ENCODE assay signal across 9 mouse cellular contexts in the genomic region with DNA sequence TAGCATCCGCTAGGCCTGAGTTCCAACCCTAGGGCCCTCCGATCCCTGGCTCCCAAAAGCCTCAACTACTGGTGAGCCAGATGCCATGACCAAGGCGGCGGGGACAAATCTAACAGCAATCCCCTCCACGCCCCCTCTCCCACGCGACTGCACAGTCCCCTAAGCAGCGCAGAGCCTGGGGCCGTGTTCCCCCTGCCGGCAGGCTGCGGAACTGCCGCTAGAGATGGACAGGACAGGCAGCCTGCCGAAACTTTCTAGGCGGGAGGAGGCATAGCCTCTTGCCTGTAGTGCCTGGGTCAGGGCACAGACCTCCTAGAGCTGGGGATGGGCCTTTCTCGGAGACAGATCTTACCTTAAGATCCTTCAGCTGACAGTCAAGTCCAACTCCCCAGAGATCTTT. TPM values are rescaled to one million over a fixed set of nuclear protein-coding genes. Genes with fewer than 3 reads are reported as not detected.
DNase-seq lines count a peak whose midpoint lies in the region; ATAC-seq and TF ChIP-seq lines count a peak whose summit lies in the region.
"Had no signal": no experiment of that assay in that cellular context is flagged by ENCODE, and none has a peak within 500 bp of the region (broad histone marks: within the 10 kb centered on the region; RNA-seq: fewer than 3 reads in every experiment).

No protein-coding gene starts in this region.

- no peak for ATAC-seq in kidney, embryonic 15.5 days (replicated peaks; ENCODE audit: low FRiP score)
- peak; percentile 59 for ATAC-seq in forebrain, embryonic 14.5 days
- ATAC-seq in neural tube, embryonic 14.5 days (ENCODE audit: low read depth): peak; percentile 51; the same call in 1 of the 2 replicates

- no peak overlapping the region for H3K9ac ChIP-seq in kidney, embryonic 15.5 days
- H3K9ac ChIP-seq in ES-Bruce4 (ENCODE audit: low read depth, poor library complexity, severe bottlenecking): no peak overlapping the region
- no peak overlapping the region for H3K9ac ChIP-seq in forebrain, embryonic 14.5 days (ENCODE audit: low read length)
- no peak overlapping the region for H3K9ac ChIP-seq in neural tube, embryonic 14.5 days (replicated peaks; ENCODE audit: low read depth, low read length)

- H3K4me3 ChIP-seq in kidney, embryonic 15.5 days (replicated peaks): no peak overlapping the region
- H3K4me3 ChIP-seq in ES-Bruce4 (ENCODE audit: low read depth, low read length): no peak overlapping the region
- no peak overlapping the region for H3K4me3 ChIP-seq in bone marrow macrophage, adult 2 months (ENCODE audit: insufficient read depth, low read length)
- H3K4me3 ChIP-seq in forebrain, embryonic 14.5 days (ENCODE audit: low read depth, low read length): no peak overlapping the region
- H3K4me3 ChIP-seq in limb, embryonic 10.5 days: no peak overlapping the region
- no peak overlapping the region for H3K4me3 ChIP-seq in neural tube, embryonic 14.5 days (ENCODE audit: low read depth, low read length)
- H3K4me3 ChIP-seq: myocyte had no signal

- no peak for TF ChIP-seq EP300 in ES-Bruce4 (IDR thresholded peaks at IDR 0.05; ENCODE audit: insufficient read depth, low read depth, low read length)

- TF ChIP-seq POLR2A in ES-Bruce4 (IDR thresholded peaks at IDR 0.05; ENCODE audit: insufficient read depth, low read length): no peak
- no peak for TF ChIP-seq POLR2A in bone marrow macrophage, adult 2 months (IDR thresholded peaks at IDR 0.05; ENCODE audit: borderline replicate concordance, low read depth, low read length)

- H3K4me2 ChIP-seq in kidney, embryonic 15.5 days: no peak overlapping the region
- no peak overlapping the region for H3K4me2 ChIP-seq in forebrain, embryonic 14.5 days (ENCODE audit: low read length)
- H3K4me2 ChIP-seq in neural tube, embryonic 14.5 days (ENCODE audit: low read depth, low read length): no peak overlapping the region

- WGBS in kidney, embryonic 15.5 days: 15% methylated on average over 15 of the region's 15 CpGs
- WGBS in forebrain, embryonic 14.5 days: 14% methylated on average over 15 of the region's 15 CpGs
- 21% methylated on average over 15 of the region's 15 CpGs for WGBS in limb, embryonic 10.5 days
- 15% methylated on average over 15 of the region's 15 CpGs for WGBS in neural tube, embryonic 14.5 days

- H3K36me3 ChIP-seq in kidney, embryonic 15.5 days: no peaks in the 10 kb centered on the region
- H3K36me3 ChIP-seq in ES-Bruce4 (ENCODE audit: control insufficient read depth, insufficient read depth, low read length, poor library complexity, severe bottlenecking): no peaks in the 10 kb centered on the region
- H3K36me3 ChIP-seq in forebrain, embryonic 14.5 days (ENCODE audit: control insufficient read depth, insufficient read depth, low read length): no peaks in the 10 kb centered on the region
- H3K36me3 ChIP-seq in limb, embryonic 10.5 days: no peaks in the 10 kb centered on the region
- no peaks in the 10 kb centered on the region for H3K36me3 ChIP-seq in neural tube, embryonic 14.5 days (ENCODE audit: control insufficient read depth, insufficient read depth, low read length)

- H3K27me3 ChIP-seq in kidney, embryonic 15.5 days: no peaks in the 10 kb centered on the region
- H3K27me3 ChIP-seq in ES-Bruce4 (ENCODE audit: control insufficient read depth, insufficient read depth, low read length, poor library complexity, severe bottlenecking): no peaks in the 10 kb centered on the region
- H3K27me3 ChIP-seq in forebrain, embryonic 14.5 days (replicated peaks; ENCODE audit: control insufficient read depth, insufficient read depth, low read length): no peaks in the 10 kb centered on the region
- H3K27me3 ChIP-seq in limb, embryonic 10.5 days (ENCODE audit: low read depth, poor library complexity, severe bottlenecking): no peaks in the 10 kb centered on the region
- H3K27me3 ChIP-seq in neural tube, embryonic 14.5 days (ENCODE audit: control insufficient read depth, insufficient read depth, low read length): no peaks in the 10 kb centered on the region

- peak; percentile 68 for TF ChIP-seq CTCF in ES-Bruce4 (IDR thresholded peaks at IDR 0.05; ENCODE audit: low read depth, low read length)
- peak; percentile 45 for TF ChIP-seq CTCF in bone marrow macrophage, adult 2 months (IDR thresholded peaks at IDR 0.05; ENCODE audit: low read depth, low read length)

- DNase-seq in kidney, adult 18-20 months: peak; percentile 44
- DNase-seq in forebrain, embryonic 14.5 days (ENCODE audit: low spot score): peak; percentile 79
- DNase-seq in limb, embryonic 10.5 days (ENCODE audit: low spot score): peak; percentile 87
- peak; percentile 36 for DNase-seq in yolk sac, embryonic 10.5 days (ENCODE audit: low spot score)

- H3K4me1 ChIP-seq in kidney, embryonic 15.5 days: peaks cover 10% of the 10 kb centered on the region
- no peaks in the 10 kb centered on the region for H3K4me1 ChIP-seq in ES-Bruce4 (ENCODE audit: control insufficient read depth, insufficient read depth, low read length)
- no peaks in the 10 kb centered on the region for H3K4me1 ChIP-seq in bone marrow macrophage, adult 2 months (ENCODE audit: control insufficient read depth, insufficient read depth, low read length)
- peaks cover under 1% of the 10 kb centered on the region; the same call in 1 of the 2 replicates for H3K4me1 ChIP-seq in forebrain, embryonic 14.5 days (ENCODE audit: control insufficient read depth, insufficient read depth, low read length)
- H3K4me1 ChIP-seq in limb, embryonic 10.5 days: no peaks in the 10 kb centered on the region; the same call in 1 of the 2 replicates
- no peaks in the 10 kb centered on the region for H3K4me1 ChIP-seq in neural tube, embryonic 14.5 days (ENCODE audit: control insufficient read depth, insufficient read depth, low read length)

- no peaks in the 10 kb centered on the region for H3K9me3 ChIP-seq in kidney, embryonic 15.5 days (replicated peaks)
- 0 out of 2 replicates have a peak, but pooled peaks cover 6% of the 10 kb centered on the region for H3K9me3 ChIP-seq in ES-Bruce4 (replicated peaks; ENCODE audit: control insufficient read depth, insufficient read depth, low read length, poor library complexity, severe bottlenecking)
- no peaks in the 10 kb centered on the region for H3K9me3 ChIP-seq in forebrain, embryonic 14.5 days (replicated peaks; ENCODE audit: control insufficient read depth, low read length)
- H3K9me3 ChIP-seq in limb, embryonic 10.5 days (replicated peaks): no peaks in the 10 kb centered on the region
- no peaks in the 10 kb centered on the region for H3K9me3 ChIP-seq in neural tube, embryonic 14.5 days (ENCODE audit: control insufficient read depth, low read length)

- no peak overlapping the region for H3K27ac ChIP-seq in kidney, embryonic 15.5 days
- no peak overlapping the region for H3K27ac ChIP-seq in ES-Bruce4 (ENCODE audit: insufficient read depth, low read length)
- H3K27ac ChIP-seq in bone marrow macrophage, adult 2 months (ENCODE audit: insufficient read depth, low read depth, low read length): no peak overlapping the region
- H3K27ac ChIP-seq in forebrain, embryonic 14.5 days (ENCODE audit: low read depth, low read length): no peak overlapping the region
- H3K27ac ChIP-seq in limb, embryonic 10.5 days: no peak overlapping the region
- H3K27ac ChIP-seq in neural tube, embryonic 14.5 days (ENCODE audit: low read depth, low read length): no peak overlapping the region

RNA-seq across cellular contexts. Expression of a gene that starts 9.7 kb away (rescaled TPM):
- polyA plus RNA-seq in kidney, embryonic 15.5 days (2015; fragmentation: Nextera tagmentation; extraction: Ambion mirVana): 0.78 and 2.3 TPM in 2 replicates
- polyA plus RNA-seq in ES-Bruce4 (2011; ENCODE audit: insufficient read depth, insufficient read length, low read depth, missing spikeins): not detected in 2 replicates
- 3.6 TPM in 1 of 2 replicates, not detected in the other for polyA plus RNA-seq in bone marrow macrophage, adult 2 months (2012; ENCODE audit: insufficient read depth, insufficient read length, missing spikeins)
- 1.0 and 1.1 TPM in 2 replicates for polyA plus RNA-seq in forebrain, embryonic 14.5 days (2014; fragmentation: Nextera tagmentation; extraction: Ambion mirVana)
- 3.1 TPM in 2 replicates for polyA plus RNA-seq in limb, embryonic 10.5 days (2016; fragmentation: Nextera tagmentation; extraction: Ambion mirVana)
- polyA plus RNA-seq in neural tube, embryonic 14.5 days (2014; fragmentation: Nextera tagmentation; extraction: Ambion mirVana): 0.86 TPM in 1 of 2 replicates, not detected in the other

RNA-seq across cellular contexts. Expression of a gene that starts 41.2 kb away (rescaled TPM):
- polyA plus RNA-seq in kidney, embryonic 15.5 days (2015; fragmentation: Nextera tagmentation; extraction: Ambion mirVana): 8.7 and 9.9 TPM in 2 replicates
- 2.9 and 3.6 TPM in 2 replicates for polyA plus RNA-seq in ES-Bruce4 (2011; ENCODE audit: insufficient read depth, insufficient read length, low read depth, missing spikeins)
- polyA plus RNA-seq in bone marrow macrophage, adult 2 months (2012; ENCODE audit: insufficient read depth, insufficient read length, missing spikeins): 0.07 TPM in 1 of 2 replicates, not detected in the other
- 16.7 and 30.0 TPM in 2 replicates for polyA plus RNA-seq in forebrain, embryonic 14.5 days (2014; fragmentation: Nextera tagmentation; extraction: Ambion mirVana)
- polyA plus RNA-seq in limb, embryonic 10.5 days (2016; fragmentation: Nextera tagmentation; extraction: Ambion mirVana): 2.9 and 4.4 TPM in 2 replicates
- 25.6 and 31.3 TPM in 2 replicates for polyA plus RNA-seq in neural tube, embryonic 14.5 days (2014; fragmentation: Nextera tagmentation; extraction: Ambion mirVana)

RNA-seq across cellular contexts. Expression of a gene that starts 49.6 kb away (rescaled TPM):
- polyA plus RNA-seq in kidney, embryonic 15.5 days (2015; fragmentation: Nextera tagmentation; extraction: Ambion mirVana): 0.19 TPM in 1 of 2 replicates, not detected in the other
- polyA plus RNA-seq in ES-Bruce4 (2011; ENCODE audit: insufficient read depth, insufficient read length, low read depth, missing spikeins): 2.4 and 3.0 TPM in 2 replicates
- 1.8 and 2.5 TPM in 2 replicates for polyA plus RNA-seq in bone marrow macrophage, adult 2 months (2012; ENCODE audit: insufficient read depth, insufficient read length, missing spikeins)
- polyA plus RNA-seq in forebrain, embryonic 14.5 days (2014; fragmentation: Nextera tagmentation; extraction: Ambion mirVana): not detected in 2 replicates
- polyA plus RNA-seq in limb, embryonic 10.5 days (2016; fragmentation: Nextera tagmentation; extraction: Ambion mirVana): not detected in 2 replicates
- polyA plus RNA-seq in neural tube, embryonic 14.5 days (2014; fragmentation: Nextera tagmentation; extraction: Ambion mirVana): 0.13 TPM in 1 of 2 replicates, not detected in the other
- polyA plus RNA-seq: myocyte had no signal

Comparison
In these comparisons a context has a peak if more than half of its experiments do, and no peak if none do; other contexts are left out.
1. DNase-seq: peak in every context shown above with its lines; median percentile 87 in limb, embryonic 10.5 days; 79 in forebrain, embryonic 14.5 days; 44 in kidney, adult 18-20 months; 36 in yolk sac, embryonic 10.5 days.